Mouse (Mus musculus) right cerebral cortex, adult 18-20 months (tissue): Measurements from ENCODE around the gene Mast4.

ENCODE experiments used
- DNase-seq: peaks from one replicate; pipeline ENCODE4 v3.0.0; 2022; ENCODE audit warnings: mixed read lengths

The Mast4 gene

GRCm38 (mm10) chr13:103183566-103183965 is 150.7 kb downstream of the Mast4 start:
- DNase-seq: no peak

GRCm38 (mm10) chr13:103181836-103182235 is 152.5 kb downstream of the Mast4 start:
- no peak for DNase-seq

GRCm38 (mm10) chr13:103176871-103177270 is 157.4 kb downstream of the Mast4 start:
- no peak for DNase-seq

- DNase-seq: no peak
Measured at GRCm38 (mm10) chr13:103174431-103174830, 159.9 kb downstream of the Mast4 start.

GRCm38 (mm10) chr13:103173545-103174182 is 160.6 kb downstream of the Mast4 start:
- DNase-seq: peak; percentile 73

- no peak for DNase-seq
Measured at GRCm38 (mm10) chr13:103151944-103152343, 182.4 kb downstream of the Mast4 start.

GRCm38 (mm10) chr13:103151171-103151570 is 183.1 kb downstream of the Mast4 start:
- no peak for DNase-seq

- DNase-seq: peak; percentile 89
Measured at GRCm38 (mm10) chr13:103150671-103151070, 183.6 kb downstream of the Mast4 start.

GRCm38 (mm10) chr13:103149415-103149814 is 184.9 kb downstream of the Mast4 start:
- no peak for DNase-seq

- no peak for DNase-seq
Measured at GRCm38 (mm10) chr13:103144343-103144742, 190.0 kb downstream of the Mast4 start.

GRCm38 (mm10) chr13:103141304-103141703 is 193.0 kb downstream of the Mast4 start:
- no peak for DNase-seq

- DNase-seq: no peak
Measured at GRCm38 (mm10) chr13:103140051-103140450, 194.2 kb downstream of the Mast4 start.

- no peak for DNase-seq
Measured at GRCm38 (mm10) chr13:103138298-103138697, 196.0 kb downstream of the Mast4 start.

GRCm38 (mm10) chr13:103135224-103135883 is 198.9 kb downstream of the Mast4 start:
- no peak for DNase-seq

- no peak for DNase-seq
Measured at GRCm38 (mm10) chr13:103131781-103132180, 202.5 kb downstream of the Mast4 start.

GRCm38 (mm10) chr13:103129130-103129797 is 205.0 kb downstream of the Mast4 start:
- no peak for DNase-seq

- DNase-seq: no peak
Measured at GRCm38 (mm10) chr13:103128729-103129128, 205.6 kb downstream of the Mast4 start.

GRCm38 (mm10) chr13:103127594-103127993 is 206.7 kb downstream of the Mast4 start:
- DNase-seq: no peak

- no peak for DNase-seq
Measured at GRCm38 (mm10) chr13:103123716-103124115, 210.6 kb downstream of the Mast4 start.

GRCm38 (mm10) chr13:103121796-103122792 is 212.2 kb downstream of the Mast4 start:
- DNase-seq: no peak

GRCm38 (mm10) chr13:103120669-103121131 is 213.6 kb downstream of the Mast4 start:
- peak; percentile 45 for DNase-seq

GRCm38 (mm10) chr13:103119728-103120127 is 214.6 kb downstream of the Mast4 start:
- no peak for DNase-seq

GRCm38 (mm10) chr13:103115116-103115515 is 219.2 kb downstream of the Mast4 start:
- DNase-seq: no peak
